Mouse (Mus musculus) heart, adult 18-20 months (tissue): ENCODE data around the gene Calm2. TPM values are rescaled to one million over a fixed set of nuclear protein-coding genes. Genes with fewer than 3 reads are reported as not detected.

Source experiments
- DNase-seq, 2 experiments: peaks; one replicate each; pipeline ENCODE4 v3.0.0; 2021 to 2022; ENCODE audit warnings: mixed read lengths in 1 of 2
- total RNA-seq, 2 experiments: library from RNA; stranded (reverse); gene quantifications; 2 replicates each; pipeline ENCODE4 v1.2.3; 2021

Gene Calm2
- total RNA-seq, 2 experiments from 2014 or later: 153 TPM

GRCm38 (mm10) chr17:87459750-87460668 is 13.3 kb upstream of the Calm2 start:
- peak in 1 of 2 experiments; percentile 44 for DNase-seq

GRCm38 (mm10) chr17:87458911-87459749 is 12.4 kb upstream of the Calm2 start:
- DNase-seq: peak; percentile 67 to 76

- DNase-seq: no peak
These were observed 11.2 kb upstream of the Calm2 start for GRCm38 (mm10) chr17:87457961-87458360.

GRCm38 (mm10) chr17:87454121-87454520 is 7.4 kb upstream of the Calm2 start:
- no peak for DNase-seq

GRCm38 (mm10) chr17:87453336-87453735 is 6.6 kb upstream of the Calm2 start:
- DNase-seq: no peak

- no peak for DNase-seq
These were observed 2.1 kb upstream of the Calm2 start for GRCm38 (mm10) chr17:87448881-87449280.

- DNase-seq: no peak
These were observed 1.6 kb upstream of the Calm2 start for GRCm38 (mm10) chr17:87448339-87448738.

- peak in 1 of 2 experiments; percentile 48 for DNase-seq
These were observed 971 bp upstream of the Calm2 start for GRCm38 (mm10) chr17:87447612-87448200.

- DNase-seq: peak; percentile 56 to 72
These were observed 593 bp downstream of the Calm2 start for GRCm38 (mm10) chr17:87445917-87446766.

- peak; percentile 25 to 37 for DNase-seq
These were observed 1.3 kb downstream of the Calm2 start for GRCm38 (mm10) chr17:87445337-87445916.

GRCm38 (mm10) chr17:87444763-87445162 is 2.0 kb downstream of the Calm2 start:
- DNase-seq: no peak

GRCm38 (mm10) chr17:87441537-87441936 is 5.2 kb downstream of the Calm2 start:
- no peak for DNase-seq

- DNase-seq: no peak
These were observed 7.3 kb downstream of the Calm2 start for GRCm38 (mm10) chr17:87439441-87439840.

- DNase-seq: no peak
These were observed 12.8 kb downstream of the Calm2 start for GRCm38 (mm10) chr17:87433929-87434328.

- no peak for DNase-seq
These were observed 14.0 kb downstream of the Calm2 start for GRCm38 (mm10) chr17:87432743-87433142.

GRCm38 (mm10) chr17:87432314-87432713 is 14.4 kb downstream of the Calm2 start:
- no peak for DNase-seq

GRCm38 (mm10) chr17:87429431-87429830 is 17.3 kb downstream of the Calm2 start:
- no peak for DNase-seq

GRCm38 (mm10) chr17:87427511-87427910 is 19.2 kb downstream of the Calm2 start, which contains the start of gene Stpg4:
TSS of gene Stpg4 (minus strand) at chr17:87427741.
- no peak for DNase-seq

- no peak for DNase-seq
These were observed 28.7 kb downstream of the Calm2 start for GRCm38 (mm10) chr17:87418082-87418481.

- no peak for DNase-seq
These were observed 40.1 kb downstream of the Calm2 start for GRCm38 (mm10) chr17:87406646-87407045.

GRCm38 (mm10) chr17:87405576-87405975 is 41.2 kb downstream of the Calm2 start:
- peak; percentile 26 to 62 for DNase-seq
